Mouse (Mus musculus) CH12.LX (cell line): ENCODE measurements around the gene Nup210l. TPM values are rescaled to one million over a fixed set of nuclear protein-coding genes. Genes with fewer than 3 reads are reported as not detected.
"Not testable (repeated sequence)": the region's sequence is repeated elsewhere in the genome, so short reads cannot be mapped to it uniquely, and the experiment has no call there.

Experiments used
- DNase-seq: peaks from one replicate; pipeline ENCODE4 v3.0.0-alpha.2; 2013; ENCODE audit errors: extremely low read depth
- H3K27ac ChIP-seq: 2 replicates; pipeline ENCODE4 v1.5.1; 2012; ENCODE audit warnings: low read depth, mild to moderate bottlenecking, control low read depth, moderate library complexity; ENCODE audit not compliant: insufficient read depth
- H3K27me3 ChIP-seq: replicated peaks from 2 replicates; pipeline ENCODE3; 2012; ENCODE audit warnings: inconsistent platforms
- H3K36me3 ChIP-seq, 2 experiments: replicated peaks in 1 of 2; 2 replicates each; pipeline versions ENCODE3 to v1.6.1; 2012; ENCODE audit warnings: inconsistent platforms in 1 of 2, low read length in 1 of 2, mild to moderate bottlenecking in 1 of 2, mixed read lengths in 1 of 2, moderate library complexity in 1 of 2; ENCODE audit not compliant: control insufficient read depth in 1 of 2, insufficient read depth in 1 of 2
- H3K4me1 ChIP-seq, 2 experiments: 2 replicates each; pipeline ENCODE4 v1.6.1; 2012; ENCODE audit warnings: inconsistent platforms in 1 of 2, moderate library complexity in 1 of 2; ENCODE audit not compliant: insufficient read depth in 2 of 2, control insufficient read depth in 1 of 2
- H3K4me2 ChIP-seq: 2 replicates; pipeline ENCODE4 v1.6.1; 2012; ENCODE audit warnings: low read depth, mild to moderate bottlenecking, control low read depth; ENCODE audit not compliant: poor library complexity, insufficient read depth, severe bottlenecking
- H3K4me3 ChIP-seq, 3 experiments: fragments of 150-350 bp in 1 of 3; sonication (generic) in 1 of 3; replicated peaks in 1 of 3; 2 replicates each; pipeline versions ENCODE3 to v1.5.1; 2011 to 2012; ENCODE audit warnings: low read depth in 2 of 3, low read length in 2 of 3, mild to moderate bottlenecking in 2 of 3, moderate library complexity in 2 of 3, control low read depth in 1 of 3, improper control_type of control experiment in 1 of 3, inconsistent platforms in 1 of 3, mixed read lengths in 1 of 3; ENCODE audit not compliant: poor library complexity in 1 of 3
- H3K79me2 ChIP-seq: replicated peaks from 2 replicates; pipeline ENCODE4 v1.6.1; 2012; ENCODE audit warnings: mild to moderate bottlenecking, moderate library complexity; ENCODE audit not compliant: control insufficient read depth, poor library complexity, insufficient read depth, severe bottlenecking; ENCODE audit errors: extremely low read depth
- H3K9ac ChIP-seq: 2 replicates; pipeline ENCODE4 v1.6.1; 2012; ENCODE audit warnings: low read depth, mild to moderate bottlenecking, control low read depth, moderate library complexity; ENCODE audit not compliant: insufficient read depth
- H3K9me3 ChIP-seq: replicated peaks from 2 replicates; pipeline ENCODE3; 2012; ENCODE audit warnings: low read length, inconsistent platforms, mixed read lengths
- BHLHE40 ChIP-seq: IDR thresholded peaks from 2 replicates; pipeline ENCODE4 v1.6.1; 2011; ENCODE audit warnings: mild to moderate bottlenecking, low read depth, low read length, improper control_type of control experiment
- CHD1 ChIP-seq: IDR thresholded peaks from 2 replicates; pipeline ENCODE4 v1.6.1; 2012; ENCODE audit warnings: low read depth, low read length, improper control_type of control experiment, inconsistent platforms
- CHD2 ChIP-seq: IDR thresholded peaks from 2 replicates; pipeline ENCODE4 v1.6.1; 2011; ENCODE audit warnings: low read length, improper control_type of control experiment
- CTCF ChIP-seq, 2 experiments: IDR thresholded peaks in 1 of 2; conservative IDR thresholded peaks in 1 of 2; 2 replicates each; pipeline ENCODE4 v1.5.1; 2011 to 2012; ENCODE audit warnings: low read depth in 2 of 2, low read length in 2 of 2, improper control_type of control experiment in 1 of 2, inconsistent platforms in 1 of 2, mild to moderate bottlenecking in 1 of 2, moderate library complexity in 1 of 2
- HCFC1 ChIP-seq: IDR thresholded peaks from 2 replicates; pipeline ENCODE4 v1.6.1; 2012; ENCODE audit warnings: low read depth, mild to moderate bottlenecking, inconsistent platforms, low read length, improper control_type of control experiment
- JUN ChIP-seq: IDR thresholded peaks from 2 replicates; pipeline ENCODE4 v1.6.1; 2011; ENCODE audit warnings: low read depth, mild to moderate bottlenecking, low read length, improper control_type of control experiment, moderate library complexity; ENCODE audit not compliant: insufficient read depth
- KAT2A ChIP-seq: IDR thresholded peaks from 2 replicates; pipeline ENCODE4 v1.6.1; 2012; ENCODE audit warnings: low read length, improper control_type of control experiment, inconsistent platforms; ENCODE audit not compliant: insufficient replicate concordance
- MEF2A ChIP-seq: IDR thresholded peaks from 2 replicates; pipeline ENCODE4 v1.6.1; 2014; ENCODE audit warnings: low read depth, mild to moderate bottlenecking, inconsistent platforms, low read length, improper control_type of control experiment, borderline replicate concordance
- MYC ChIP-seq: IDR thresholded peaks from 2 replicates; pipeline ENCODE4 v1.6.1; 2011; ENCODE audit warnings: low read depth, mild to moderate bottlenecking, improper control_type of control experiment, low read length
- NRF1 ChIP-seq: IDR thresholded peaks from 2 replicates; pipeline ENCODE4 v1.6.1; 2014; ENCODE audit warnings: low read depth, mild to moderate bottlenecking, inconsistent platforms, low read length, improper control_type of control experiment, moderate library complexity
- PAX5 ChIP-seq: IDR thresholded peaks from 2 replicates; pipeline ENCODE4 v1.6.1; 2012; ENCODE audit warnings: low read length, inconsistent platforms, mixed read lengths
- POLR2A ChIP-seq: IDR thresholded peaks from 2 replicates; pipeline ENCODE4 v1.6.1; 2011; ENCODE audit warnings: low read depth, mild to moderate bottlenecking, improper control_type of control experiment, low read length
- POLR2AphosphoS2 ChIP-seq: IDR thresholded peaks from 2 replicates; pipeline ENCODE4 v1.6.1; 2011; ENCODE audit warnings: low read depth, low read length, improper control_type of control experiment
- RAD21 ChIP-seq: IDR thresholded peaks from 2 replicates; pipeline ENCODE4 v1.6.1; 2011; ENCODE audit warnings: low read depth, mild to moderate bottlenecking, low read length, improper control_type of control experiment, moderate library complexity
- SIN3A ChIP-seq: IDR thresholded peaks from 2 replicates; pipeline ENCODE4 v1.6.1; 2012; ENCODE audit warnings: low read length, improper control_type of control experiment, inconsistent platforms
- SMC3 ChIP-seq: IDR thresholded peaks from 2 replicates; pipeline ENCODE4 v1.6.1; 2011; ENCODE audit warnings: low read depth, low read length, improper control_type of control experiment
- TCF12 ChIP-seq: IDR thresholded peaks from 2 replicates; pipeline ENCODE4 v1.6.1; 2014; ENCODE audit warnings: low read depth, mild to moderate bottlenecking, inconsistent platforms, low read length, improper control_type of control experiment
- UBTF ChIP-seq: IDR thresholded peaks from 2 replicates; pipeline ENCODE4 v1.6.1; 2012; ENCODE audit warnings: low read depth, mild to moderate bottlenecking, inconsistent platforms, low read length, improper control_type of control experiment, moderate library complexity
- USF2 ChIP-seq: conservative IDR thresholded peaks from 2 replicates; pipeline ENCODE4 v1.6.1; 2011; ENCODE audit warnings: low read depth, low read length, improper control_type of control experiment
- ZKSCAN1 ChIP-seq: IDR thresholded peaks from 2 replicates; pipeline ENCODE4 v1.6.1; 2012; ENCODE audit warnings: low read depth, inconsistent platforms, low read length, improper control_type of control experiment, borderline replicate concordance
- ZMIZ1 ChIP-seq: IDR thresholded peaks from 2 replicates; pipeline ENCODE4 v1.6.1; 2012; ENCODE audit warnings: low read depth, mild to moderate bottlenecking, inconsistent platforms, low read length, improper control_type of control experiment
- dilution Hi-C: fragments of 300-500 bp; cut with MboI; formaldehyde crosslinking; loops from 2 replicates; pipeline ENCODE4 v1.14.3; 2020; ENCODE audit warnings: low sequenced_read_pairs; ENCODE audit not compliant: extremely low pct_unique_long_range_greater_than_20kb, extremely low pct_ligation_motif_present
- in situ Hi-C: fragments of 300-500 bp; cut with MboI; formaldehyde crosslinking; loops from 3 replicates; pipeline ENCODE4 v1.14.3; 2019; ENCODE audit warnings: low sequenced_read_pairs, low pct_ligation_motif_present, low pct_unique_long_range_greater_than_20kb, mixed read lengths
- polyA plus RNA-seq: library from polyadenylated mRNA; unstranded; fragments of >175 nt; gene quantifications from 2 replicates; pipeline ENCODE4 v1.2.1, GENCODE M21; 2012; ENCODE audit warnings: low read depth; ENCODE audit not compliant: insufficient read length
- total RNA-seq, 2 experiments: library from RNA; depleted of rRNA; stranded (reverse); fragments of 300-350 nt in 1 of 2; fragments of >200 nt in 1 of 2; gene quantifications; 2 replicates each; pipeline ENCODE4 v1.2.3; 2012 to 2014

Nup210l gene
- total and polyA plus RNA-seq, 3 experiments: 0.42 to 0.47 (median 0.43) TPM

DNA sequence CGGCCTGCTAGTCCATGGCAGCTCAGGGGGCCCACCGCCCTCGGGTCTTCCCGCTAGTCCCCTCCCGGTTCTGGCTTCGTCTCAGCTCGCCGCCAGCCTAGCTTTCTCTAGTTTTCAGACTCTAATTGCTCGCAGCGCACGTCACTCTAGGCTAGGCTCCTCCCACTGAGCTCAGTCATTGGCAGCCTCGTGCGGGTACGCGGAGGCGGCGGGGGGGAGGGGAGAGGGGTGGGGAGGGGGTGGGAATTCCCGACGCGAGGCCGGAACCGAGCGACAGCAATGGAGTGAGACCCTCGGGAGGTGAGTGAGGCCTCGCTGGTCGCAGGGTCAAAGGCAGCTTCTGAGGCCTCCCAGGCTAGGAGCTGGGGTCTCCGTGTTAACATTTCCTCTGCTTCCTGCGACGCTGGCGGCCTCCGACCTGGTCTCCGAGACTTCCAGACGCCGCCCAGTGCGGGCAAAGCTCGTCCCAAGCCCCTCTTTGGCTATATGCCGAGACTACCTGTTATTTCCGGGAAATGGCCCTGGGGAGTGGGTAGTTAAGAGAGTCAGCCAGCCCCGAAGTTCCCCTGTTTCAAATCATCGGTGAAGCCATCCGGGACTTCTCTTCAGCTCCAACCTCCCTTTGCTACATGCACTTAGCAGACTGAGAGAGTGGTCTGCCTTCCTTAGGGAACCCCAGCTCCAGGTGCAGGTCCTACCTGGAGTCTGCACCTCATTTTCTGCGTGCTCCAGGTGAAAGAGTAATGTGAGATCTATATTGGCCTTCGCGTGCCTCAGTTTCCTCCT is 144.2 kb downstream of the Nup210l start, which contains the start of gene Slc39a1 (continued):
- TF ChIP-seq TCF12 (peak; percentile 63; the same call in 1 of the 2 replicates), CHD2 (peak; percentile 41), JUN (no peak), POLR2AphosphoS2 (no peak), PAX5 (no peak), NRF1 (no peak), KAT2A (no peak)

GRCm38 (mm10) chr3:90248746-90249100 is 144.8 kb downstream of the Nup210l start:
- H3K9ac ChIP-seq: peak overlapping the region; percentile 88
- no peak for DNase-seq
- TF ChIP-seq USF2 (no peak), UBTF (no peak), CTCF (conservative IDR thresholded peaks at IDR 0.05 in 1 of 2, IDR thresholded peaks at IDR 0.05 in 1 of 2; ENCODE audit: low read depth in 2 of 2, low read length in 2 of 2) (no peak), ZKSCAN1 (no peak)
- H3K79me2 ChIP-seq: peaks cover 20% of the 10 kb centered on the region
- H3K9me3 ChIP-seq: no peaks in the 10 kb centered on the region
- peaks cover 15 to 21% of the 10 kb centered on the region in 2 experiments for H3K36me3 ChIP-seq
- dilution Hi-C loops (no loop called here), in situ Hi-C loops (no loop called here)
- H3K4me2 ChIP-seq: peak overlapping the region; percentile 24
- H3K27me3 ChIP-seq: no peaks in the 10 kb centered on the region
- peaks cover 3 to 42% of the 10 kb centered on the region in 2 experiments; a peak in 3 of 4 replicates for H3K4me1 ChIP-seq
- H3K4me3 ChIP-seq: peak overlapping the region; percentile 82 to 88 (median 82)
- peak overlapping the region; percentile 66 for H3K27ac ChIP-seq

GRCm38 (mm10) chr3:90250791-90251190 is 146.9 kb downstream of the Nup210l start:
- in situ Hi-C loops: no loop called here
- H3K27me3 ChIP-seq: no peaks in the 10 kb centered on the region
- no peak overlapping the region for H3K4me2 ChIP-seq
- DNase-seq: no peak
- H3K9ac ChIP-seq: no peak overlapping the region
- no peaks in the 10 kb centered on the region for H3K9me3 ChIP-seq
- dilution Hi-C loops: no loop called here
- H3K27ac ChIP-seq: no peak overlapping the region
- no peak overlapping the region for H3K4me3 ChIP-seq
- peaks cover 32% of the 10 kb centered on the region for H3K79me2 ChIP-seq
- H3K36me3 ChIP-seq: peaks cover 15 to 21% of the 10 kb centered on the region in 2 experiments
- H3K4me1 ChIP-seq: peaks cover 3 to 23% of the 10 kb centered on the region in 2 experiments; a peak in 3 of 4 replicates
- TF ChIP-seq MYC: no peak
- no peak for TF ChIP-seq POLR2AphosphoS2
- TF ChIP-seq MEF2A: no peak
- no peak for TF ChIP-seq ZMIZ1
- TF ChIP-seq RAD21: no peak
- TF ChIP-seq BHLHE40: no peak
- no peak for TF ChIP-seq CHD1
- no peak for TF ChIP-seq SIN3A
- TF ChIP-seq USF2: no peak
- no peak for TF ChIP-seq ZKSCAN1
- no peak for TF ChIP-seq NRF1
- no peak for TF ChIP-seq POLR2A
- TF ChIP-seq SMC3: no peak
- TF ChIP-seq HCFC1: no peak

DNA sequence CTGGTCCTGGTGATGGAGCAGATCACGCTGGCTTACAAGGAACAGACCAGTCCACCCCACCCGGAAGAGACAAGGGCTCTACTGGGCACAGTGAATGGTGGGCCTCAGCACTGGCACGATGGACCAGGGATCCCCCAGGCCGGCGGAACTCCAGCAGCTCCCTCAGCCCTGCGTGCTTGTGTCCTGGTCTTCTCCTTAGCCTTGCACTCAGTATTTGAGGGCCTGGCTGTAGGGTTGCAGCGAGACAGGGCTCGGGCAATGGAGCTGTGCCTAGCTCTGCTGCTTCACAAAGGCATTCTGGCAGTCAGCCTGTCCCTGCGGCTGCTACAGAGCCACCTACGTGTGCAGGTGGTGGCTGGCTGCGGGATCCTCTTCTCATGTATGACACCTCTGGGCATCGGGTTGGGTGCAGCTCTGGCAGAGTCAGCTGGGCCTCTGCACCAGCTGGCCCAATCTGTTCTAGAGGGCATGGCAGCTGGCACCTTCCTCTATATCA is 147.8 kb downstream of the Nup210l start:
- H3K27me3 ChIP-seq, DNase-seq, H3K4me2 ChIP-seq, dilution Hi-C loops, H3K9ac ChIP-seq, in situ Hi-C loops, H3K9me3 ChIP-seq, H3K27ac ChIP-seq, H3K4me3 ChIP-seq: not testable (repeated sequence)
- H3K36me3 ChIP-seq: peaks cover 15 to 21% of the 10 kb centered on the region in 2 experiments
- H3K4me1 ChIP-seq: peaks cover 0 to 27% of the 10 kb centered on the region in 2 experiments; a peak in 2 of 4 replicates
- H3K79me2 ChIP-seq: peaks cover 42% of the 10 kb centered on the region
